Mouse (Mus musculus): ENCODE data around the gene Myom1. TPM values are rescaled to one million over a fixed set of nuclear protein-coding genes. Genes with fewer than 3 reads are reported as not detected.

Gene Myom1
- polyA plus RNA-seq, 3 experiments from 2014 or later: 0.34 TPM; not detected in 2

DNA sequence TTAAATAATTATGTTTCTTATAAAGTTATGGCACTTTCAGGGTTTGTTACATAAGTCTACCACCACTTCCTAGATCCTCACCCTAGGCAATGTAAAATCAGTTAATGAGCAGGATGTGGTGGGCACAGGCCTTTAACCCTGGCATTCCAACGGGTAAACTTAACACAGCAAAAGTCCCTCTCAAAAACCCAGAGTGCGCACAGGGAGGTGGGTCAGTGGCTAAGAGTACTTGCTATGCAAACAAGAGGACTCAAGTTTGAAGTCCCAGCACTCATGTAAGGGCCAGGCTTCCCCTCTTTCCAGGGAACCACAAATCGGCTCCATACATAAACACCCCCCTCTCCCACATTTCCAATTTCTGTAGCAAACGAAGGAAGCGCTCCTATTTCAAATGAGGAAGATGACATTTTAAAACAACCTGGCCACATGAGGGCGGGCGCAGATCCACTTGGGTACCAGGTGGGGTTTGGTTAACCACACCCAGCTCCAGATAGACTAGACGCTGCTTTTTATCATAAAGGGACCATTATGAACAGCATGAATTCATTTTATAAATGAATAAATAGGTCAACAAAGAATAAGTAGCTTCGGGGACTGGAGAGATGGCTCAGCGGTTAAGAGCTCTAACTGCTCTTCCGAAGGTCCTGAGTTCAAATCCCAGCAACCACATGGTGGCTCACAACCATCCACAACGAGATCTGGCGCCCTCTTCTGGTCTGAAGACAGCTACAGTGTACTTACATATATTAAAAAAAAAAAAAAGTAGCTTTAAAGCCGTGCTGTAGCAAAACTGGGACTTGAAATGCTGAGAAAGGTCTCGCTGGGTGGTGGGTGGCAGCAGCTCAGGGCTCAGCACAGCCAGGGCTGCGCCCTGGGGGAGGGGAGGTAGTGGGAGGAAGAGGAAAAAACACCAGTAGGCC, 10.5 kb upstream of the Myom1 start:
- ATAC-seq: no peak

- ATAC-seq: no peak
Observed at GRCm38 (mm10) chr17:70992662-70993061, 9.8 kb upstream of the Myom1 start.

- ATAC-seq: no peak
Observed at GRCm38 (mm10) chr17:70993385-70993807, 9.0 kb upstream of the Myom1 start.

DNA sequence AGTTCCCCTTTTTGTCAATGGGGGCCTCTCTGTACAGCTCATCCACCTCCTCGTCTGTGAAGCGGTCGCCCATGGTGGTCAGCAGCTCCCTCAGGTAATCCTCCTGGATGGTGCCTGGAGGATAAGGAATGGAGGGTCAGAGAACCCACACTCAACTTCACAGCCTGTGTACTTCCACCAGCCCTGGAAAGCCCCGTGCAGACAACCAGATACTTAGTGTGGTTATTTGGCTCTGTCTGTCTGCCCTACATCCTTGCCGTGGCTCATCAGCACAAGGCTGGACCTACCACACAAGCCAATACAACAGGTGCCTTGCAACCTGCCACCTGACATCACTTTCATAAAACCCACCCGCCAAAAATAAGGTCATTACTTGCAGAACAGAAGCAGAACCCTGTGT, 7.8 kb upstream of the Myom1 start:
- no peak for ATAC-seq

DNA sequence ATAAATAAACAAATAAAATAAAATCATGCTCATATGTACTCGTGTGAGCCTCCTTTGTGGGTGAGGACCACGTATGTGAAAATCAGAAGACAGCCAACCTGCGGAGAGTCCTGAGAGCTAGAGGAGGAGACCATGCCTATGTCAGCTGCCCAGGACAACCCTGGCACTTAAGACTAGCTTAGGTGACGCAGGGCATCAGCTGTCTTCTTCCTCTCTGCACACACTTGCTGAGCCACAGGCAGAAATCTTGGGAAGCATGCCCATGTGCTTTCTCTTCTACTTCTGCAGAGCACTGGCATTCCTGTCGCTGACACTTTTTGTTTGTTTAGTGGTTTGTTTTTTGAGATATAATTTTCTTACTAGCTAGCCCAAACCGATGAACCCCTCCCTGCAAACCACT, 6.9 kb upstream of the Myom1 start:
- ATAC-seq: no peak

- no peak for ATAC-seq
Observed at GRCm38 (mm10) chr17:70997836-70998235, 4.6 kb upstream of the Myom1 start.

DNA sequence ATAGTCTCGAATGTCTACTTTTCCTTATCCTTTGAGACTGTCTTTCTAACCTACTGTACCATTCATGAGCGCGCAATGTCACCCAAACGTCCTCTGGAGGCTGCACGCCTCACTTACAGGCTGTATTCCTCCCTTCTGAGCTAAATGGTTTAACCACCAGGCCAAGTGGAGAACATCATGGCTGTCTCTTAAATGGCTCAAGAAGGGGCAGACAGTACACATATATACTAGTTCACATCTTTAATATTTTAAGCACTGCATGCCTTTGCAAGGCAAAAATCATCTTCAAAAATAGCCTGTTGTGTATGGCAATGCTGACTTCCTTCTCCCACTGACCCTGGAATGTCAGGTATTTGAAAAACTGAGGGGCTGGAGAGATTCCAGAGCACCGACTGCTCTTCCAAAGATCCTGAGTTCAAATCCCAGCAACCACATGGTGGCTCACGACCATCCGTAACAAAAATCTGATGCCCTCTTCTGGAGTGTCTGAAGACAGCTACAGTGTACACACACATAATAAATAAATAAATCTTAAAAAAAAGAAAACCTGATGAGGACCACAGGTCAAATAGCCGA, 3.9 kb upstream of the Myom1 start:
- ATAC-seq: no peak

DNA sequence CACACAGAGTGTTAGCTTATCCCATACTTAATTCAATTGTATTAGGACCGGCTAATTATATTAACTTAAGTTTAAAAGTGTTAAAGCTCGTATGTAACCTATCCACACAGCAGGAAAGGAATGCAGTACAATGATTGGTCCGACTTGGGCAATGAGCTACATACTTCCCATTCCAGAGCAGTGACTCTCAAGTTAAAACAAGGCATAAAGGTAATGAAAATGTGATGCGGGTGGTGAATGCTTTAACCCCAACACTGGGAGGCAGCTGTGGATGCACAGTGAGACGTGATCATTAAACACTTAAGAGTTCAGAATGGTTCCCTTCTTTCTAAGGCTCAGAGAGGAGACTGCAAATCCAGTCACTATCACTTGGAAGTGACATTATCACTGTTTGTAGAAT, 3.2 kb upstream of the Myom1 start:
- ATAC-seq: no peak

GRCm38 (mm10) chr17:71000255-71000654, 2.2 kb upstream of the Myom1 start:
- ATAC-seq: no peak

- ATAC-seq: no peak
Observed at GRCm38 (mm10) chr17:71001067-71001466, 1.4 kb upstream of the Myom1 start.

DNA sequence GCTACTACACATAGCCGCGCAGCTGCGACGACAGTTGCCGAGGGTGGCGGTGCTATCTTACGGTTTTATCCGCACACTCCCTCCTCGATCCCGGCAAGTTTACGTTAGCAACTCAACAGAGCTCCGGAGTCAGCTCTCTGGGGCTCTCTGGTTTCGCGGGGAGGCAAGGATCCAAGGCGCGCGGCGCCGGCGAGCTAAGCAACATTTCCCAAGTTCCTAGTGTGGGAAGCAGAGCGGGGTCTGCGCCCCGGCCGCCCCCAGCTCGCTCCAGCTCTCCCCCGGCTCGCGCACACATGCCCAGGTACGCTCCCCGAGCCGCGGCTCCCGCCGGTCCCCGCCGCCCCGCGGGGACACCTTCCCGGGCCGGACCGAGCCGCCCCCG, 743 bp upstream of the Myom1 start:
- ATAC-seq: peak; percentile 17

- no peak for ATAC-seq
Observed at GRCm38 (mm10) chr17:71002744-71003094, 286 bp downstream of the Myom1 start, which contains the start of gene Myl12a. TSS of gene Myl12a (minus strand) at chr17:71002878.

- no peak for ATAC-seq
Observed at GRCm38 (mm10) chr17:71003112-71003511, 679 bp downstream of the Myom1 start.

- no peak for ATAC-seq
Observed at GRCm38 (mm10) chr17:71003721-71004120, 1.3 kb downstream of the Myom1 start.

GRCm38 (mm10) chr17:71004186-71004960, 1.9 kb downstream of the Myom1 start:
- no peak for ATAC-seq

GRCm38 (mm10) chr17:71006976-71007375, 4.5 kb downstream of the Myom1 start:
- ATAC-seq: no peak

GRCm38 (mm10) chr17:71008676-71009075, 6.2 kb downstream of the Myom1 start:
- ATAC-seq: no peak

DNA sequence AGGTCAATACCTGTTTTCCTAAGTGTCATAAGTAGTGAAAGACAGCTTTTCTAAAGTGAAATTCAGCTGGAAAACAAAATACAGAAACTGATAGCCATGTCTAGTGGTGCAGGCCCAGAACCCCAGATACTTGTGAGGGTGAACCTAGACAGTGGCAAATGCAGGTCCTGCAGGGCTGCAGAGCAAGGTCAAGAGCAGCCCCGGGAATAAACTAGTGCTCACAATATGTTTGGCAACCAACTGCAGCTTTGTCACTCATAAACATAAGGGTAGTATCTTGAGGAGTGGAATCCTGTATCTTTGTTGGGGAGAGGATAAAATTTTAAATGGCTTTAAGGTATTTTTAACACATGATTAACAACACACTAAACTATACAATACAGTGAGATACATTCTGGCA, 7.3 kb downstream of the Myom1 start:
- no peak for ATAC-seq

DNA sequence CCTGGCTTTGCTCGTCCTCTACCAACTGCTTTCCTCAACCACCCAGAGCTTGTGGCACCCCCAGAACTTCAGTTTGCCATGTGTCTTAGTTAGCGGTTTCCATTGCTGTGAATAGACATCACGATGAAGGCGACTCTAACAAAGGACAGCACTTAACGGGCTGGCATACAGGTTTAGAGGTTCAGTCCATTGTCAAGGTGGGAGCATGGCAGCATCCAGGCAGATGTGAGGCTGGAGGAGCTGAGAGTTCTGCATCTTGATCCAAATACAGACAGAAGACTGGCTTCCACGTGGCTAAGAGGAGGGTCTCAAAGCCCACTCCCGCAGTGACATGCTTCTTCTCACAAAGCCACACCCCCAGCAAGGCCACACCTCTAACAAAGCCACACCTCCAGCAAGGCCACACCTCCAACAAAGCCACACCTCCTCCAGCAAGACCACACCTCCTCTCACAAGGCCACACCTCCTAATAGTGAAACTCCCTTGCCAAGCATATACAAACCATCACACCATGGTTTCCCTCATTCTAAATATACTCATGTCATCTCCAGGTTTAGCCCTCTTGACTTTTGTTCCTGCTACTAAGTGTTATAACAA, 8.3 kb downstream of the Myom1 start:
- ATAC-seq: no peak

DNA sequence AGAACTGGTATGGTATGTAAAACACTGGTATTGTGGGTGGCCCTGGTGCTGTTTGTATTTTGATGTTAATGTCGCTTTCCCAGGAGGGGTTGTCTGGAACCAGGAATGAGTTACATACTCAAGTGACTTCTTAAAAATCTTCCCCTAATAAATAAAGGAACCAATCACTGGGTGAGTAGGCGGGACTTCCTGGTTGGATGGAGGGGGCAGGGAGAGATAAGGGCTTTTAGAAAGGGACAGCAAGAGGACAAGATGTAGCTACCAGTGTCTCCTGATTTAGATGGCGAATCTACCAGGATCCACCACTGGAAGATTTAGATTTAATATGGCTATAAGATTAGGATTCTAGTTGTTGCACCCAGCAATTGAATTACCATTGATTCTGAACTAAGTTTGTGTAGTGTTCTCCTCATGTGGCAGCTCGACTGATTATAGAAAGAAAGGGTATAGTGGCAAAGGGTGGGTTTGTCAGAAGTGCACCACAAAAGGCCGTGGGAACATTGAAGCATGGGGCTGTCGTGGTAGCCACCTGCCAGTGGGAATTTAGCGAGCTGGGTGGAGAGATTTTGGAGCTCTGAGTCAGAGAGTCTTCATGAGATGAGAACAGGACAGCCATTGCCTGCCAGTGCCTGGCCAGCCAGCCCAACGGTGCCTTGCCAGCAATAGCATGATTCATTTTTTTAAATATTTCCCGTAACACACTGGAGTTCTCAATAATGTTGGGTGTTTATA, 9.7 kb downstream of the Myom1 start:
- no peak for ATAC-seq

GRCm38 (mm10) chr17:71013105-71013504, 10.7 kb downstream of the Myom1 start:
- no peak for ATAC-seq

GRCm38 (mm10) chr17:71014911-71015310, 12.5 kb downstream of the Myom1 start:
- ATAC-seq: no peak
